8 mouse cellular contexts compared by ENCODE assay signal in the genomic region with DNA sequence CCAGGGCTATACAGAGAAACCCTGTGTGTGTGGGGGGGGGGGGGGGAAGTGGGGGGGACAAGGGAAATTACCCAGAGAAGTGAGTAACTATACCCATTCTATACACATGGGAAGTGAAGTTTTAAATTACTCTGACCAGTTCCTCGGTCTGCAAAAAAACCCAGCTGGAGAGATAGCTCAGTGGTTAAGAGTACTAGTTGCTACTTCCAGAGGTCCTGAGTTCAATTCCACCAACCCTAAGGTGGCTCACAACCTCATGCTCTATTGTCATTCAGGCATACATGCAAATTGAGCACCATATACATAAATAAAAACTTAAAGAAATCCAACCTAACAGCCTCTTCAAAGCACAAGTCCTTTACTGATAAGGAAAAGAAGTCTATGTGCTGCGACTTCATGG. TPM values are rescaled to one million over a fixed set of nuclear protein-coding genes. Genes with fewer than 3 reads are reported as not detected.
DNase-seq lines count a peak whose midpoint lies in the region; ATAC-seq and TF ChIP-seq lines count a peak whose summit lies in the region.

No protein-coding gene starts in this region.

- in situ Hi-C loops in CH12.LX (cut with MboI; ENCODE audit: low pct_ligation_motif_present, low pct_unique_long_range_greater_than_20kb, low sequenced_read_pairs): no loop called here

- TF ChIP-seq CTCF in CH12.LX (conservative IDR thresholded peaks at IDR 0.05 in 1 of 2, IDR thresholded peaks at IDR 0.05 in 1 of 2; ENCODE audit: low read depth in 2 of 2, low read length in 2 of 2): no peak

- H3K9ac ChIP-seq in CH12.LX (ENCODE audit: insufficient read depth, low read depth): peak overlapping the region; percentile 89
- peak overlapping the region; percentile 77 for H3K9ac ChIP-seq in forebrain, embryonic 16.5 days (replicated peaks; ENCODE audit: low read depth, low read length)
- peak overlapping the region; percentile 66 for H3K9ac ChIP-seq in liver, embryonic 15.5 days

- no peaks in the 10 kb centered on the region for H3K9me3 ChIP-seq in CH12.LX (replicated peaks; ENCODE audit: low read length)
- no peaks in the 10 kb centered on the region for H3K9me3 ChIP-seq in forebrain, embryonic 16.5 days (ENCODE audit: control insufficient read depth, low read length)
- no peaks in the 10 kb centered on the region for H3K9me3 ChIP-seq in liver, embryonic 15.5 days (replicated peaks)

- H3K36me3 ChIP-seq in CH12.LX (replicated peaks in 1 of 2; ENCODE audit: control insufficient read depth in 1 of 2, insufficient read depth in 1 of 2, low read length in 1 of 2): peaks cover 6 to 20% of the 10 kb centered on the region in 2 experiments
- peaks cover 3% of the 10 kb centered on the region for H3K36me3 ChIP-seq in forebrain, embryonic 16.5 days (ENCODE audit: control insufficient read depth, insufficient read depth)
- peaks cover 9% of the 10 kb centered on the region for H3K36me3 ChIP-seq in liver, embryonic 15.5 days (replicated peaks)

- TF ChIP-seq POLR2A in CH12.LX (IDR thresholded peaks at IDR 0.05; ENCODE audit: low read depth, low read length): no peak

- H3K27ac ChIP-seq in CH12.LX (ENCODE audit: insufficient read depth, low read depth): no peak overlapping the region
- peak overlapping the region; percentile 84 for H3K27ac ChIP-seq in forebrain, embryonic 16.5 days (ENCODE audit: low read length)
- peak overlapping the region; percentile 55 for H3K27ac ChIP-seq in liver, embryonic 15.5 days (replicated peaks)

- TF ChIP-seq RAD21 in CH12.LX (IDR thresholded peaks at IDR 0.05; ENCODE audit: low read depth, low read length): no peak

- ATAC-seq in forebrain, embryonic 16.5 days: no peak
- no peak for ATAC-seq in liver, embryonic 15.5 days (ENCODE audit: insufficient read depth)

- peak overlapping the region; percentile 58 for H3K4me2 ChIP-seq in CH12.LX (ENCODE audit: insufficient read depth, low read depth, poor library complexity, severe bottlenecking)
- H3K4me2 ChIP-seq in forebrain, embryonic 16.5 days (ENCODE audit: low read length): peak overlapping the region; percentile 46
- H3K4me2 ChIP-seq in liver, embryonic 15.5 days: peak overlapping the region; percentile 95

- no peaks in the 10 kb centered on the region for H3K27me3 ChIP-seq in CH12.LX (replicated peaks)
- no peaks in the 10 kb centered on the region for H3K27me3 ChIP-seq in forebrain, embryonic 16.5 days (replicated peaks; ENCODE audit: control insufficient read depth, insufficient read depth, low read length)
- peaks cover 9% of the 10 kb centered on the region; the same call in 1 of the 2 replicates for H3K27me3 ChIP-seq in liver, embryonic 15.5 days

- peak; percentile 87 for DNase-seq in heart, adult 11 months
- no peak for DNase-seq in heart, postnatal 4 days
- peak; percentile 34 for DNase-seq in CH12.LX (ENCODE audit: extremely low read depth)
- DNase-seq in adrenal gland, adult (ENCODE audit: inconsistent age in 2 of 2, low spot score in 1 of 2): no peak
- no peak for DNase-seq in frontal cortex, postnatal 36 days (ENCODE audit: low spot score in 2 of 2)
- no peak for DNase-seq in embryo, embryonic 11 days

- whole genome bisulfite sequencing in forebrain, embryonic 16.5 days: 45% methylated on average over 2 of the region's 2 CpGs
- 18% methylated on average over 2 of the region's 2 CpGs for WGBS in liver, embryonic 15.5 days (ENCODE audit: insufficient replicate concordance)

- peaks cover 3 to 34% of the 10 kb centered on the region in 2 experiments; a peak in 3 of 4 replicates for H3K4me1 ChIP-seq in CH12.LX (ENCODE audit: control insufficient read depth in 1 of 2, insufficient read depth in 2 of 2)
- peaks cover 18% of the 10 kb centered on the region for H3K4me1 ChIP-seq in forebrain, embryonic 16.5 days (replicated peaks; ENCODE audit: control insufficient read depth, insufficient read depth, low read length)
- H3K4me1 ChIP-seq in liver, embryonic 15.5 days (replicated peaks): peaks cover 33% of the 10 kb centered on the region

- dilution Hi-C loops in CH12.LX (cut with MboI; ENCODE audit: extremely low pct_ligation_motif_present, extremely low pct_unique_long_range_greater_than_20kb, low sequenced_read_pairs): no loop called here

- TF ChIP-seq EP300 in CH12.LX (IDR thresholded peaks at IDR 0.05; ENCODE audit: low read length): no peak

- peaks cover 26% of the 10 kb centered on the region for H3K79me2 ChIP-seq in CH12.LX (replicated peaks; ENCODE audit: control insufficient read depth, extremely low read depth, insufficient read depth, poor library complexity, severe bottlenecking)

- H3K4me3 ChIP-seq in CH12.LX (replicated peaks in 1 of 3; ENCODE audit: low read depth in 2 of 3, low read length in 2 of 3, poor library complexity in 1 of 3): peak overlapping the region; percentile 61 to 97 (median 69)
- peak overlapping the region; percentile 76 for H3K4me3 ChIP-seq in forebrain, embryonic 16.5 days (replicated peaks; ENCODE audit: low read length)
- peak overlapping the region; percentile 79 for H3K4me3 ChIP-seq in liver, embryonic 15.5 days (replicated peaks)

TF ChIP-seq in CH12.LX, 34 proteins besides CTCF, POLR2A, EP300 and RAD21:
- peak; percentile 90 for TF ChIP-seq TBP (conservative IDR thresholded peaks at IDR 0.05; ENCODE audit: low read depth, low read length)
- no peak for TF ChIP-seq KAT2A (IDR thresholded peaks at IDR 0.05; ENCODE audit: insufficient replicate concordance, low read length)

RNA-seq across cellular contexts. Expression of gene Slf2, which starts 0.8 kb away (rescaled TPM):
- total RNA-seq in heart, postnatal 4 days (2021): 10 to 100 TPM; 37.2 to 40.9 TPM
- 22.2 and 22.6 TPM in 2 replicates for total RNA-seq in CH12.LX (2012; rRNA removed)
- total RNA-seq in CH12.LX (2014; rRNA removed): 22.9 and 25.3 TPM in 2 replicates
- polyA plus RNA-seq in CH12.LX (2012; ENCODE audit: insufficient read length, low read depth): 18.6 and 20.6 TPM in 2 replicates
- polyA plus RNA-seq in forebrain, embryonic 16.5 days (2015; fragmentation: Nextera tagmentation; extraction: Ambion mirVana): 32.2 and 38.8 TPM in 2 replicates
- polyA plus RNA-seq in liver, embryonic 15.5 days (2015; fragmentation: Nextera tagmentation; extraction: Ambion mirVana): 10.9 and 11.2 TPM in 2 replicates

RNA-seq across cellular contexts. Expression of gene Sema4g, which starts 58.8 kb away (rescaled TPM):
- 1 to 10 TPM; 1.2 to 2.0 TPM for total RNA-seq in heart, postnatal 4 days (2021)
- total RNA-seq in CH12.LX (2012; rRNA removed) (0.55 and 1.1 TPM in 2 replicates), CH12.LX (2014; rRNA removed) (0.38 and 0.71 TPM in 2 replicates)
- polyA plus RNA-seq in CH12.LX (2012; ENCODE audit: insufficient read length, low read depth): 8.3 and 8.4 TPM in 2 replicates
- polyA plus RNA-seq in forebrain, embryonic 16.5 days (2015; fragmentation: Nextera tagmentation; extraction: Ambion mirVana): 12.3 and 15.8 TPM in 2 replicates
- polyA plus RNA-seq in liver, embryonic 15.5 days (2015; fragmentation: Nextera tagmentation; extraction: Ambion mirVana): 4.4 and 5.6 TPM in 2 replicates

Comparison
In these comparisons a context has a peak if more than half of its experiments do, and no peak if none do; other contexts are left out.
1. DNase-seq: peak in heart, adult 11 months (single experiment) and CH12.LX (single experiment); none in heart, postnatal 4 days (single experiment), adrenal gland, adult (0 of 2), frontal cortex, postnatal 36 days (0 of 2) and embryo, embryonic 11 days (single experiment).
2. Peak in every context shown above with its lines, with median percentiles within 50 percentile points of each other: H3K4me2 ChIP-seq, H3K4me3 ChIP-seq and H3K9ac ChIP-seq.